Mouse (Mus musculus) c-Kit-positive CD71-negative TER-119-negative erythroid progenitor cells, embryonic 14.5 days (primary cell): ENCODE measurements around the gene Kcnj6.

Source experiments
- DNase-seq: peaks from one replicate; pipeline ENCODE4 v3.0.0-alpha.2; 2013; ENCODE audit warnings: low read depth

The Kcnj6 gene

GRCm38 (mm10) chr16:94767606-94768005 is 229.9 kb downstream of the Kcnj6 start:
- no peak for DNase-seq

GRCm38 (mm10) chr16:94765129-94765528 is 232.4 kb downstream of the Kcnj6 start:
- DNase-seq = no peak

GRCm38 (mm10) chr16:94760732-94761131 is 236.8 kb downstream of the Kcnj6 start:
- DNase-seq = peak; percentile 9

- no peak for DNase-seq
Observed at GRCm38 (mm10) chr16:94759761-94760160, 237.7 kb downstream of the Kcnj6 start.

GRCm38 (mm10) chr16:94758606-94759005 is 238.9 kb downstream of the Kcnj6 start:
- DNase-seq = no peak

GRCm38 (mm10) chr16:94756352-94756751 is 241.1 kb downstream of the Kcnj6 start:
- DNase-seq = no peak

GRCm38 (mm10) chr16:94753453-94753852 is 244.0 kb downstream of the Kcnj6 start:
- DNase-seq = no peak

- DNase-seq = no peak
Observed at GRCm38 (mm10) chr16:94752781-94753180, 244.7 kb downstream of the Kcnj6 start.

GRCm38 (mm10) chr16:94745016-94745415 is 252.5 kb downstream of the Kcnj6 start:
- no peak for DNase-seq

GRCm38 (mm10) chr16:94743853-94744501 is 253.5 kb downstream of the Kcnj6 start:
- DNase-seq = peak; percentile 50

GRCm38 (mm10) chr16:94737359-94737687 is 260.2 kb downstream of the Kcnj6 start:
- DNase-seq = no peak

- no peak for DNase-seq
Observed at GRCm38 (mm10) chr16:94736462-94737358, 260.8 kb downstream of the Kcnj6 start.

- no peak for DNase-seq
Observed at GRCm38 (mm10) chr16:94735472-94735871, 262.0 kb downstream of the Kcnj6 start.

- no peak for DNase-seq
Observed at GRCm38 (mm10) chr16:94731027-94731426, 266.5 kb downstream of the Kcnj6 start.

GRCm38 (mm10) chr16:94729236-94729635 is 268.3 kb downstream of the Kcnj6 start:
- no peak for DNase-seq

- DNase-seq = no peak
Observed at GRCm38 (mm10) chr16:94724747-94725211, 272.7 kb downstream of the Kcnj6 start.

- peak; percentile 50 for DNase-seq
Observed at GRCm38 (mm10) chr16:94724061-94724596, 273.4 kb downstream of the Kcnj6 start.

GRCm38 (mm10) chr16:94722936-94723335 is 274.6 kb downstream of the Kcnj6 start:
- DNase-seq = no peak

GRCm38 (mm10) chr16:94721549-94722006 is 275.9 kb downstream of the Kcnj6 start:
- DNase-seq = no peak

- peak; percentile 36 for DNase-seq
Observed at GRCm38 (mm10) chr16:94720476-94721153, 276.9 kb downstream of the Kcnj6 start.

GRCm38 (mm10) chr16:94719488-94719887 is 278.0 kb downstream of the Kcnj6 start:
- DNase-seq = no peak

- no peak for DNase-seq
Observed at GRCm38 (mm10) chr16:94718919-94719318, 278.6 kb downstream of the Kcnj6 start.
